Mouse (Mus musculus) frontal cortex, postnatal 10 days (tissue): ENCODE measurements around the gene Tmem150a.
A peak's percentile ranks its signal among the peaks of the same experiment; 100 is the strongest.

ENCODE experiments used
- DNase-seq, 2 experiments: peaks; one replicate each; pipeline ENCODE4 v3.0.0; 2022; ENCODE audit warnings: low spot score in 2 of 2, mixed read lengths in 1 of 2

Tmem150a gene

DNA sequence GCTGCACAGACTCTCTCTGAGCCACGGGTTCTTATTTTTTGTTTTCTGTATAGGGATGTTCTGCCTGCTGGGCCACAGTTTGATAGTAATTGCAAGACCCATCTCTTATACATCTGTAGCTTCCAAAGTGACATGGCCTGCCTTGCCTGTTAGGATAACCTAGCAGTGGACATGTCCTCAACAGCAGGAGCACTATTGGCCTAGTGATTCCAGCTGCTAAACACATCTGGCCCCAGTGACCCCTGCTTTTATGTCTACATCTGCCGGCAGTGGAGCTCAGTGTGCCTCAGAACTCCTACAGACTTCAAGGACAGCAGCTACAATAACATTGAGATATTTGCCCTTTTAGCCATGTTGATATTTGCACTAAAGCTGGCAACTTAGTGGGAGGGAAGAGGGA lies 44.7 kb downstream of the Tmem150a start:
- no peak for DNase-seq

GRCm38 (mm10) chr6:72401875-72402274 lies 46.6 kb downstream of the Tmem150a start:
- DNase-seq, result peak in 1 of 2 experiments; percentile 60

DNA sequence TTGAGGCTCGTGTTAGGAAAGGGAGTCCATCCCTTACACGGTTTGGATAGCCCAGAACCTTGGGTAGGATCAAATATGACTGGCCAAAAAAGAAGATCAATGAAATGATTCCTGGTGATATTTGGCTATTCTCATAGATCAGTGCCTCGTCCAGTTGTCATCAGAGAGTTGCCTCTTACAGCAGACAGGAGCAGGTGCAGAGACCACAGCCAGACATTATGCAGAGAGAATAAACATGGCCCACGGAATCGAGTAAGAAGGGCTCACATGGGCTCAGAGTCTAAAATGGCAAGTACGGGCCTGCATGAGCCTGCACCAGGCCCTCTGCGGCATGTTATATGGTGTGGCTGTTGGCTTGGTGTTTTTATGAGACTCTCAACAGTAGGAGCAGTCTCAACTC lies 50.1 kb downstream of the Tmem150a start:
- DNase-seq, result no peak

GRCm38 (mm10) chr6:72407119-72407518 lies 51.9 kb downstream of the Tmem150a start:
- DNase-seq, result peak in 1 of 2 experiments; percentile 75
